ENCODE assay signal across 16 mouse cellular contexts in the genomic region with DNA sequence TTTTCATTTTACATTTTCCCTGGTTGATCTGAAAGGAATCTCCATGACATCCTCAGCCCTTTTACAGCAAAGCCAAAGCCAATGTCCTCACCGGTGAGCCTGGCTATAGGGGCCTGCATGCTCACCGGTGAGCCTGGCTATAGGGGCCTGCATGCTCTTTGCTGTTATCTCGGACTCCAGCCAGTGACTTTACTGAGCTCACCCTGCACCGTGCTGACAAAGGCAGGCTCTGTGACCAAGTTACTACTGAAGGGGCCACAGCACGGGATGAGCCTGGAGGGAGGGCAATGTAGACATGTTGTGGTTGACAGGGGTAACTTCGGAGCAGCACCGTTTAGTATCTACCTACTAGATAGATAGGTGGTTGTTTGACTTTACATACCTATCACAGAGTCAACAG.
"Had no signal": no experiment of that assay in that cellular context is flagged by ENCODE, and none has a peak within 500 bp of the region (broad histone marks: within the 10 kb centered on the region; RNA-seq: fewer than 3 reads in every experiment).

No protein-coding gene starts in this region.

- H3K9ac ChIP-seq: kidney, embryonic 15.5 days; lung, embryonic 15.5 days; midbrain, embryonic 13.5 days had no signal

- H3K27ac ChIP-seq: kidney, embryonic 15.5 days; lung, embryonic 15.5 days; midbrain, embryonic 10.5 days; midbrain, embryonic 13.5 days had no signal

- ATAC-seq: inflammation-experienced regulatory T-cells, adult 6 months; intestine, postnatal 0 days; midbrain, embryonic 13.5 days; midbrain, embryonic 16.5 days had no signal

- H3K9me3 ChIP-seq: kidney, embryonic 15.5 days; lung, embryonic 15.5 days; megakaryocyte, embryonic 14.5 days; midbrain, embryonic 10.5 days; midbrain, embryonic 13.5 days had no signal

- H3K27me3 ChIP-seq: kidney, embryonic 15.5 days; lung, embryonic 15.5 days; midbrain, embryonic 13.5 days had no signal

- H3K4me3 ChIP-seq: kidney, embryonic 15.5 days; lung, embryonic 15.5 days; megakaryocyte, embryonic 14.5 days; midbrain, embryonic 10.5 days; midbrain, embryonic 13.5 days had no signal

- DNase-seq: kidney, adult 8-10 months; kidney, postnatal 10 days; kidney, postnatal 4 days; lung, adult 18-20 months; lung, postnatal 36 days; thymus, adult 18-20 months; thymus, postnatal 14 days; thymus, postnatal 4 days had no signal

- H3K4me2 ChIP-seq: kidney, embryonic 15.5 days; lung, embryonic 15.5 days; midbrain, embryonic 13.5 days had no signal

- H3K4me1 ChIP-seq: kidney, embryonic 15.5 days; lung, embryonic 15.5 days; midbrain, embryonic 10.5 days; midbrain, embryonic 13.5 days had no signal
